ENCODE assay signal across 22 mouse cellular contexts in genomic region chr1:160144343-160144742, GRCm38 (mm10). TPM values are rescaled to one million over a fixed set of nuclear protein-coding genes. Genes with fewer than 3 reads are reported as not detected.
"Had no signal": no experiment of that assay in that cellular context is flagged by ENCODE, and none has a peak within 500 bp of the region (broad histone marks: within the 10 kb centered on the region; RNA-seq: fewer than 3 reads in every experiment).

No protein-coding gene starts in this region.

- DNase-seq: liver, postnatal 0 days; lung, adult 2 months; lung, postnatal 14 days; lung, postnatal 36 days; right cerebral cortex, postnatal 14 days; thymus, adult 2 months; thymus, postnatal 25 days; thymus, postnatal 4 days had no signal

- H3K27ac ChIP-seq: lung, embryonic 15.5 days; macrophage; midbrain, embryonic 13.5 days; midbrain, embryonic 15.5 days; neural tube, embryonic 12.5 days; stomach, embryonic 15.5 days; stomach, postnatal 0 days had no signal

- H3K4me2 ChIP-seq: lung, embryonic 15.5 days; midbrain, embryonic 11.5 days; midbrain, embryonic 13.5 days; midbrain, embryonic 15.5 days; neural tube, embryonic 12.5 days; stomach, embryonic 15.5 days had no signal

- H3K9ac ChIP-seq: liver, postnatal 0 days; lung, embryonic 15.5 days; midbrain, embryonic 13.5 days; midbrain, embryonic 15.5 days; neural tube, embryonic 12.5 days; stomach, embryonic 15.5 days had no signal

- H3K36me3 ChIP-seq: lung, embryonic 15.5 days; midbrain, embryonic 13.5 days; midbrain, embryonic 15.5 days; neural tube, embryonic 12.5 days; stomach, embryonic 15.5 days had no signal

- H3K4me3 ChIP-seq: lung, embryonic 15.5 days; megakaryocyte, embryonic 14.5 days; midbrain, embryonic 13.5 days; midbrain, embryonic 15.5 days; neural tube, embryonic 12.5 days; stomach, embryonic 15.5 days had no signal

- H3K27me3 ChIP-seq: lung, embryonic 15.5 days; midbrain, embryonic 13.5 days; midbrain, embryonic 15.5 days; neural tube, embryonic 12.5 days; stomach, embryonic 15.5 days had no signal

- ATAC-seq: liver, postnatal 0 days; lung, postnatal 0 days; midbrain, embryonic 13.5 days; midbrain, embryonic 15.5 days had no signal

- H3K9me3 ChIP-seq: lung, embryonic 15.5 days; megakaryocyte, embryonic 14.5 days; midbrain, embryonic 13.5 days; midbrain, embryonic 15.5 days; neural tube, embryonic 12.5 days; stomach, embryonic 15.5 days had no signal

- H3K4me1 ChIP-seq: lung, embryonic 15.5 days; neural tube, embryonic 12.5 days; stomach, embryonic 15.5 days had no signal

RNA-seq across cellular contexts. Expression of gene Tnn, which starts 9.0 kb away (rescaled TPM):
- total RNA-seq: megakaryocyte progenitor cell, adult 5-6 weeks; monocyte, adult 5-6 weeks had no signal
- polyA plus RNA-seq: liver, postnatal 0 days; macrophage; midbrain, embryonic 11.5 days; midbrain, embryonic 15.5 days; midbrain, postnatal 0 days; testis, adult 2 months had no signal
